Mouse (Mus musculus) heart, embryonic 14.5 days (tissue): ENCODE results near the gene Cep350. TPM values are rescaled to one million over a fixed set of nuclear protein-coding genes. Genes with fewer than 3 reads are reported as not detected.

ENCODE experiments used
- ATAC-seq: fragments of 200-750 bp; cut with Nextera tagmentation; 2 replicates; pipeline ENCODE4 v1.8.0; 2017; ENCODE audit warnings: low read depth, moderate TSS enrichment; ENCODE audit not compliant: insufficient number of reproducible peaks, insufficient read depth, low FRiP score
- H3K27ac ChIP-seq, 2 experiments: fragments of 200-500 bp in 1 of 2; fragments of 300-500 bp in 1 of 2; sonication (generic) in 1 of 2; replicated peaks in 1 of 2; 2 replicates each; pipeline ENCODE4 v1.5.1; 2012 to 2014; ENCODE audit warnings: low read depth in 2 of 2, low read length in 2 of 2, control low read depth in 1 of 2, mild to moderate bottlenecking in 1 of 2, mixed read lengths in 1 of 2; ENCODE audit not compliant: control insufficient read depth in 1 of 2, insufficient read depth in 1 of 2
- H3K27me3 ChIP-seq: fragments of 300-500 bp; sonication (generic); 2 replicates; pipeline ENCODE4 v1.6.1; 2014; ENCODE audit warnings: mild to moderate bottlenecking, low read length, control low read depth; ENCODE audit not compliant: control insufficient read depth, insufficient read depth
- H3K36me3 ChIP-seq: fragments of 300-500 bp; sonication (generic); 2 replicates; pipeline ENCODE4 v1.6.1; 2014; ENCODE audit warnings: mild to moderate bottlenecking, control low read depth, low read length, mixed read lengths; ENCODE audit not compliant: control insufficient read depth, insufficient read depth
- H3K4me1 ChIP-seq, 2 experiments: fragments of 200-500 bp in 1 of 2; fragments of 300-500 bp in 1 of 2; sonication (generic) in 1 of 2; 2 replicates each; pipeline ENCODE4 v1.6.1; 2012 to 2014; ENCODE audit warnings: low read length in 2 of 2, control low read depth in 1 of 2, mixed read lengths in 1 of 2; ENCODE audit not compliant: control insufficient read depth in 2 of 2, insufficient read depth in 2 of 2
- H3K4me2 ChIP-seq: fragments of 300-500 bp; sonication (generic); 2 replicates; pipeline ENCODE4 v1.6.1; 2014; ENCODE audit warnings: mild to moderate bottlenecking, low read length
- H3K4me3 ChIP-seq, 2 experiments: fragments of 200-500 bp in 1 of 2; fragments of 300-500 bp in 1 of 2; sonication (generic) in 1 of 2; 2 replicates each; pipeline ENCODE4 v1.5.1; 2012 to 2014; ENCODE audit warnings: low read length in 2 of 2, mild to moderate bottlenecking in 2 of 2, control low read depth in 1 of 2, low read depth in 1 of 2, moderate library complexity in 1 of 2; ENCODE audit not compliant: control insufficient read depth in 1 of 2, insufficient read depth in 1 of 2
- H3K9ac ChIP-seq: fragments of 300-500 bp; sonication (generic); 2 replicates; pipeline ENCODE4 v1.6.1; 2014; ENCODE audit warnings: mild to moderate bottlenecking, low read length
- H3K9me3 ChIP-seq: fragments of 300-500 bp; sonication (generic); 2 replicates; pipeline ENCODE4 v1.6.1; 2016; ENCODE audit warnings: low read length, control low read depth; ENCODE audit not compliant: control insufficient read depth
- WGBS: fragments of 180-500 bp; shearing (Covaris S2); extraction: QIAGEN DNeasy Blood & Tissue Kit; methylation state at CpG from one replicate; pipeline ENCODE4 v1.1.7; 2014; 5-methylcytosine and 5-hydroxymethylcytosine counted together
- polyA plus RNA-seq: library from polyadenylated mRNA; unstranded; fragments of >200 nt; fragmentation: Nextera tagmentation; extraction: Ambion mirVana; gene quantifications from 2 replicates; pipeline ENCODE4 v1.2.1, GENCODE M21; 2014

Cep350 gene
- polyA plus RNA-seq, 1 experiment from 2014 or later: 11.3 TPM

GRCm38 (mm10) chr1:155795791-155796233 lies 177.2 kb downstream of the Cep350 start:
- no peak overlapping the region for H3K9ac ChIP-seq
- no peaks in the 10 kb centered on the region for H3K9me3 ChIP-seq
- peaks cover 10 to 15% of the 10 kb centered on the region in 2 experiments for H3K4me1 ChIP-seq
- 70% methylated on average over 5 of the region's 5 CpGs for WGBS
- H3K4me2 ChIP-seq: no peak overlapping the region
- H3K27me3 ChIP-seq: no peaks in the 10 kb centered on the region
- no peak overlapping the region for H3K27ac ChIP-seq
- no peak for ATAC-seq
- H3K4me3 ChIP-seq: no peak overlapping the region
- peaks cover 32% of the 10 kb centered on the region for H3K36me3 ChIP-seq

Other genes with a start within 250 kb of the Cep350 start
- 0.04 TPM in 1 of 2 replicates, not detected in the other for gene Lhx4, start 221.6 kb downstream of the Cep350 start, polyA plus RNA-seq
- gene Qsox1, start 160.4 kb downstream of the Cep350 start, polyA plus RNA-seq: 12.2 and 12.4 TPM in 2 replicates
- gene Tor1aip2, start 62.1 kb upstream of the Cep350 start, polyA plus RNA-seq: 89.8 and 91.3 TPM in 2 replicates
- 34.5 and 38.8 TPM in 2 replicates for gene Tor1aip1, start 63.2 kb upstream of the Cep350 start, polyA plus RNA-seq
- gene Fam163a, start 231.8 kb upstream of the Cep350 start, polyA plus RNA-seq: 2.4 and 2.6 TPM in 2 replicates